Mouse (Mus musculus): Measurements from ENCODE around the gene Fhod1. TPM values are rescaled to one million over a fixed set of nuclear protein-coding genes. Genes with fewer than 3 reads are reported as not detected.
A peak's percentile ranks its signal among the peaks of the same experiment; 100 is the strongest.

The Fhod1 gene
- polyA plus RNA-seq, 1 experiment from 2014 or later, result 0.82 TPM

- Histone ChIP-seq H3K36me3 (replicated peaks; ENCODE audit: insufficient read depth, low read length) (peaks cover 72% of the 10 kb centered on the region), H3K4me2 (ENCODE audit: low read depth, low read length) (no peak overlapping the region), H3K4me3 (ENCODE audit: low read depth, low read length) (no peak overlapping the region), H3K27me3 (ENCODE audit: insufficient read depth, low read length) (no peaks in the 10 kb centered on the region), H3K4me1 (ENCODE audit: insufficient read depth) (peaks cover 18% of the 10 kb centered on the region), H3K27ac (ENCODE audit: low read depth) (no peak overlapping the region), H3K9me3 (ENCODE audit: low read length) (no peaks in the 10 kb centered on the region), H3K9ac (replicated peaks) (no peak overlapping the region)
- no peak for TF ChIP-seq CTCF (IDR thresholded peaks at IDR 0.05; ENCODE audit: low read depth)
- no peak for TF ChIP-seq EP300 (IDR thresholded peaks at IDR 0.05; ENCODE audit: low read depth)
- DNase-seq (no peak), ATAC-seq (no peak)
- WGBS (ENCODE audit: insufficient replicate concordance), result 80% methylated on average over 15 of the region's 15 CpGs
Measured at GRCm38 (mm10) chr8:105309142-105309847, 38.5 kb downstream of the Fhod1 start.

GRCm38 (mm10) chr8:105308428-105308827 lies 39.3 kb downstream of the Fhod1 start:
- H3K4me2 ChIP-seq (ENCODE audit: low read depth, low read length), result no peak overlapping the region
- H3K4me1 ChIP-seq (ENCODE audit: insufficient read depth), result peaks cover 21% of the 10 kb centered on the region
- no peak overlapping the region for H3K27ac ChIP-seq (ENCODE audit: low read depth)
- DNase-seq (no peak), ATAC-seq (no peak)
- H3K27me3 ChIP-seq (ENCODE audit: insufficient read depth, low read length), result no peaks in the 10 kb centered on the region
- H3K9ac ChIP-seq (replicated peaks), result no peak overlapping the region
- peaks cover 74% of the 10 kb centered on the region for H3K36me3 ChIP-seq (replicated peaks; ENCODE audit: insufficient read depth, low read length)
- no peaks in the 10 kb centered on the region for H3K9me3 ChIP-seq (ENCODE audit: low read length)
- no peak for TF ChIP-seq CTCF (IDR thresholded peaks at IDR 0.05; ENCODE audit: low read depth)
- no peak for TF ChIP-seq EP300 (IDR thresholded peaks at IDR 0.05; ENCODE audit: low read depth)
- no peak overlapping the region for H3K4me3 ChIP-seq (ENCODE audit: low read depth, low read length)
- 94% methylated on average over 10 of the region's 10 CpGs for WGBS (ENCODE audit: insufficient replicate concordance)

GRCm38 (mm10) chr8:105307670-105308069 lies 40.1 kb downstream of the Fhod1 start:
- H3K4me3 ChIP-seq (ENCODE audit: low read depth, low read length), result no peak overlapping the region
- no peaks in the 10 kb centered on the region for H3K9me3 ChIP-seq (ENCODE audit: low read length)
- H3K36me3 ChIP-seq (replicated peaks; ENCODE audit: insufficient read depth, low read length), result peaks cover 74% of the 10 kb centered on the region
- H3K27ac ChIP-seq (ENCODE audit: low read depth), result no peak overlapping the region
- no peak overlapping the region for H3K9ac ChIP-seq (replicated peaks)
- TF ChIP-seq CTCF (IDR thresholded peaks at IDR 0.05; ENCODE audit: low read depth), result no peak
- no peak for TF ChIP-seq EP300 (IDR thresholded peaks at IDR 0.05; ENCODE audit: low read depth)
- DNase-seq (no peak), ATAC-seq (no peak)
- no peaks in the 10 kb centered on the region for H3K27me3 ChIP-seq (ENCODE audit: insufficient read depth, low read length)
- peaks cover 23% of the 10 kb centered on the region for H3K4me1 ChIP-seq (ENCODE audit: insufficient read depth)
- WGBS (ENCODE audit: insufficient replicate concordance), result 95% methylated on average over 13 of the region's 13 CpGs
- H3K4me2 ChIP-seq (ENCODE audit: low read depth, low read length), result no peak overlapping the region

GRCm38 (mm10) chr8:105306146-105306691 lies 41.5 kb downstream of the Fhod1 start:
- Histone ChIP-seq H3K4me2 (ENCODE audit: low read depth, low read length) (peak overlapping the region; percentile 72), H3K27me3 (ENCODE audit: insufficient read depth, low read length) (no peaks in the 10 kb centered on the region), H3K9me3 (ENCODE audit: low read length) (no peaks in the 10 kb centered on the region), H3K9ac (replicated peaks) (peak overlapping the region; percentile 63), H3K36me3 (replicated peaks; ENCODE audit: insufficient read depth, low read length) (peaks cover 80% of the 10 kb centered on the region), H3K27ac (ENCODE audit: low read depth) (peak overlapping the region; percentile 81), H3K4me1 (ENCODE audit: insufficient read depth) (peaks cover 31% of the 10 kb centered on the region), H3K4me3 (ENCODE audit: low read depth, low read length) (peak overlapping the region; percentile 53)
- ATAC-seq (no peak), DNase-seq (no peak)
- 58% methylated on average over 5 of the region's 5 CpGs for WGBS (ENCODE audit: insufficient replicate concordance)
- TF ChIP-seq CTCF (IDR thresholded peaks at IDR 0.05; ENCODE audit: low read depth) (no peak), EP300 (IDR thresholded peaks at IDR 0.05; ENCODE audit: low read depth) (no peak)

- H3K4me3 ChIP-seq (ENCODE audit: low read depth, low read length), result peak within 1 kb of the TSS; percentile 53
- H3K4me1 ChIP-seq (ENCODE audit: insufficient read depth), result peaks cover 31% of the 10 kb centered on the region
- peak; percentile 82 for DNase-seq
- no peaks in the 10 kb centered on the region for H3K9me3 ChIP-seq (ENCODE audit: low read length)
- peaks cover 82% of the 10 kb centered on the region for H3K36me3 ChIP-seq (replicated peaks; ENCODE audit: insufficient read depth, low read length)
- WGBS (ENCODE audit: insufficient replicate concordance), result 9% methylated on average over 28 of the region's 30 CpGs
- peak; percentile 86 for ATAC-seq
- TF ChIP-seq EP300 (IDR thresholded peaks at IDR 0.05; ENCODE audit: low read depth) (no peak), CTCF (IDR thresholded peaks at IDR 0.05; ENCODE audit: low read depth) (peak; percentile 35; the same call in 1 of the 2 replicates)
- peak within 1 kb of the TSS; percentile 81 for H3K27ac ChIP-seq (ENCODE audit: low read depth)
- no peaks in the 10 kb centered on the region for H3K27me3 ChIP-seq (ENCODE audit: insufficient read depth, low read length)
- peak within 1 kb of the TSS; percentile 63 for H3K9ac ChIP-seq (replicated peaks)
- H3K4me2 ChIP-seq (ENCODE audit: low read depth, low read length), result peak within 1 kb of the TSS; percentile 72
Measured at GRCm38 (mm10) chr8:105305211-105306145, 42.3 kb downstream of the Fhod1 start, which contains the start of gene Elmo3. Gene Elmo3, plus strand, starts transcription at chr8:105305601.

Measured in liver, postnatal 0 days (tissue).